17 mouse cellular contexts compared by ENCODE assay signal in the genomic region with DNA sequence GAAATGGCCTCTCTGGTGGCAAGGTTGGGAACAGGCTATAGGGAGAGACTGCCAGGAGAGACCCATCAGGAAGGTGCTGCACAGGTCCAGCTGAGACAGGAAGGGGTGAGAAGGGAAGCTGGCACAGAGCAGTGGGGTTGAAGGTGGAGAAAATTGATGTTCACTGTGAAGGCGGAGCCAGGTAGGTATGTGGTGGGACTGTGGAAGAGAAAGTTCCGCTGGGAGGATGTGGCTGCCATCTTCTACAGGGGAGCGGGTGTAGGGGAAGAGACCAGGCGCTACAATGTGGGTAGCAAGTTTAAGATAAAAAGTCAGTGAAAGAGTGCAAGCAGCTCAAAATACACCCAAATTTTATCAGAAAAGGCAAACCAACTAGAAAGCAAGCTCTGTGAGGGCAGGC.
A peak's percentile ranks its signal among the peaks of the same experiment; 100 is the strongest.
DNase-seq lines count a peak whose midpoint lies in the region; ATAC-seq lines count a peak whose summit lies in the region.
"Had no signal": no experiment of that assay in that cellular context is flagged by ENCODE, and none has a peak within 500 bp of the region (broad histone marks: within the 10 kb centered on the region; RNA-seq: fewer than 3 reads in every experiment).

No protein-coding gene starts in this region.

- peak; percentile 43; the same call in 1 of the 2 replicates for ATAC-seq in common myeloid progenitor, adult 5-6 weeks (replicated peaks; ENCODE audit: low read depth, poor library complexity, severe bottlenecking)
- peak; percentile 35 for ATAC-seq in megakaryocyte, adult 5-6 weeks (ENCODE audit: poor library complexity, severe bottlenecking)
- ATAC-seq: forebrain, embryonic 15.5 days had no signal

- peak; percentile 85 for DNase-seq in heart, adult 11 months
- DNase-seq in heart, postnatal 14 days = no peak
- peak; percentile 39 for DNase-seq in CD4-positive helper T cell, adult 2 months (ENCODE audit: low read depth, low spot score)
- no peak for DNase-seq in frontal cortex, postnatal 10 days (ENCODE audit: low spot score in 2 of 2)
- DNase-seq in adrenal gland, adult 2 months = no peak
- no peak for DNase-seq in left cerebral cortex, postnatal 10 days (ENCODE audit: extremely low spot score in 1 of 2, low spot score in 2 of 2)
- DNase-seq: adrenal gland, postnatal 10 days; cerebellum, adult 8-10 months; cerebellum, postnatal 25 days; embryo, embryonic 11 days; gastrocnemius, postnatal 10 days; kidney, adult 2 months; kidney, postnatal 36 days; lung, postnatal 36 days had no signal

- intact Hi-C loops in heart, postnatal 14 days (cut with DNase I) = no loop called here
- intact Hi-C loops in left cerebral cortex, postnatal 10 days (cut with DNase I) = no loop called here

Comparison
In these comparisons a context has a peak if more than half of its experiments do, and no peak if none do; other contexts are left out.
1. DNase-seq: peak in heart, adult 11 months (single experiment) and CD4-positive helper T cell, adult 2 months (single experiment); none in heart, postnatal 14 days (0 of 2), frontal cortex, postnatal 10 days (0 of 2), adrenal gland, adult 2 months (single experiment) and left cerebral cortex, postnatal 10 days (0 of 2).